Mouse (Mus musculus) midbrain, embryonic 10.5 days (tissue): ENCODE measurements at regions not wholly inside any gene's neighbourhood (a gene's known extent, or its start where the extent isn't known, plus 50 kb on each side); places are given as distances from the start of the nearest gene placed in this dataset.

ENCODE experiments used
- DNase-seq: peaks from one replicate; pipeline ENCODE4 v3.0.0-alpha.2; 2017; ENCODE audit warnings: low spot score
- H3K27ac ChIP-seq: fragments of 300-500 bp; sonication (generic); replicated peaks from 2 replicates; pipeline ENCODE4 v1.5.1; 2016; ENCODE audit warnings: mild to moderate bottlenecking
- H3K27me3 ChIP-seq: fragments of 300-500 bp; sonication (generic); 2 replicates; pipeline ENCODE4 v1.6.1; 2016; ENCODE audit warnings: low read depth, mild to moderate bottlenecking; ENCODE audit not compliant: poor library complexity, severe bottlenecking
- H3K36me3 ChIP-seq: fragments of 300-500 bp; sonication (generic); 2 replicates; pipeline ENCODE4 v1.6.1; 2016; ENCODE audit warnings: mild to moderate bottlenecking, moderate library complexity
- H3K4me1 ChIP-seq: fragments of 300-500 bp; sonication (generic); 2 replicates; pipeline ENCODE4 v1.6.1; 2016
- H3K4me3 ChIP-seq: fragments of 300-500 bp; sonication (generic); 2 replicates; pipeline ENCODE4 v1.5.1; 2016; ENCODE audit warnings: mild to moderate bottlenecking, moderate library complexity
- H3K9me3 ChIP-seq: fragments of 300-500 bp; sonication (generic); replicated peaks from 2 replicates; pipeline ENCODE4 v1.6.1; 2016; ENCODE audit warnings: mild to moderate bottlenecking
- WGBS: fragments of 180-500 bp; shearing (Covaris S2); methylation state at CpG from one replicate; pipeline ENCODE4 v1.1.7; 2016; 5-methylcytosine and 5-hydroxymethylcytosine counted together

DNA sequence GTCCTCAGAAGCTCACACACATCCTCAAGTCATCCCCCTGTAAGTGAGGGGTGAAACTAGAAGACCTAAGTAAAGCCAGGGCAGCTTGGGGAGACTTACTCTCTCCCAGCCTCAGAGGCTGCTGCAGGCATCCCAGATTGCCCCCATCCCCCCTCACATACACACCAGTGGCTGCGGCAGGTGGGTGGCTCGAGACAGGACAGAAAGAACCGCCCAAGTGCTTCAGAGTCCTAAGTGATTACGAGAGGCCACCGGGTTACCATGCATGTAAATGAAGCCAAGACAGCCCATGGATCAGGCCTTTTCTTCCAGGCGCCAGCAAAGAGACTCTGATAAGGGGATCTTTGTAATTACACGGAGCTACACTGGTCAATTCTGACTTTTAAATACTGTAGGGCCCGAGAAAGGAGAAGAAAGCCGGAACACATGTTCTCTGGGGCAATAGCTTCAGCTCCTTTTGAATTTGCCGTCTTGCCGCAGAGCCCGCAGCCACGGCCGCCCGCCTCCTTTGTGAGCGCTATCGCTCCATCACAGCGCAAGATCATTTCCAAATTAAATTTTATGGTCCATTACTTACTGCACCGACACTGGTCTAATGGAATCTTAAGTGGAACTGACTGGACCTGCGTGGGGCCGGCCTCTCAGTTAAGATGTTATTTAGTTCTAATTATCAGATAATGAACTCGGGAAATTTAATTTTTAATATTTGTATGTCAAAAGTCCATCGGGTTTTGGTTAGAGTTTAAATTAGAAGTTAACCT, 68.1 kb upstream of the Nkx1-1 start:
- no peaks in the 10 kb centered on the region for H3K9me3 ChIP-seq
- no peaks in the 10 kb centered on the region for H3K36me3 ChIP-seq
- WGBS = 59% methylated on average over 23 of the region's 23 CpGs
- peaks cover 44% of the 10 kb centered on the region for H3K4me1 ChIP-seq
- H3K27me3 ChIP-seq = peaks cover 22% of the 10 kb centered on the region
- H3K27ac ChIP-seq = peak overlapping the region; percentile 67
- DNase-seq = no peak
- H3K4me3 ChIP-seq = no peak overlapping the region; the same call in 1 of the 2 replicates

DNA sequence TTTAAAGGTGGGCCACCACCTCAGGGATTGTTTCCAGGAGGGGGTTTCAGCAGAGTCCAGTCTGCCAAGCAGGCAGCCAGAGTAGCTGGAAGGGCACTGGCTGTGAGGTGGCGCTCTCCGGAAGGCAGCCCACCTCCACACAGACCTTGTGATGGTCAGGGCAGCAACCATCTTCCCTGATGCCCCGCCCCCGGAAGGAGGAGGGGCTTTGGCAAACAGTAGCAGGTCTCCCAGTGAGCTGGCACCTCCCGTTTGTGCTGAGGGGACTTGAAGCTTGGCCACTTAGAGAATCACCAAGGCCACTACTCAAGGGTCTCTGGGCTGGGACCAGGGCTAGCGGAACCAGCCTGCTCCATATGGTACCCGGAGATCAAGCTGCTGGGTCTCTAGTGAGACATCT, 67.4 kb upstream of the Nkx1-1 start:
- no peaks in the 10 kb centered on the region for H3K9me3 ChIP-seq
- peak overlapping the region; percentile 67 for H3K27ac ChIP-seq
- H3K4me3 ChIP-seq = no peak overlapping the region; the same call in 1 of the 2 replicates
- no peak for DNase-seq
- WGBS = 48% methylated on average over 7 of the region's 7 CpGs
- H3K27me3 ChIP-seq = peaks cover 22% of the 10 kb centered on the region
- H3K4me1 ChIP-seq = peaks cover 42% of the 10 kb centered on the region
- H3K36me3 ChIP-seq = no peaks in the 10 kb centered on the region

DNA sequence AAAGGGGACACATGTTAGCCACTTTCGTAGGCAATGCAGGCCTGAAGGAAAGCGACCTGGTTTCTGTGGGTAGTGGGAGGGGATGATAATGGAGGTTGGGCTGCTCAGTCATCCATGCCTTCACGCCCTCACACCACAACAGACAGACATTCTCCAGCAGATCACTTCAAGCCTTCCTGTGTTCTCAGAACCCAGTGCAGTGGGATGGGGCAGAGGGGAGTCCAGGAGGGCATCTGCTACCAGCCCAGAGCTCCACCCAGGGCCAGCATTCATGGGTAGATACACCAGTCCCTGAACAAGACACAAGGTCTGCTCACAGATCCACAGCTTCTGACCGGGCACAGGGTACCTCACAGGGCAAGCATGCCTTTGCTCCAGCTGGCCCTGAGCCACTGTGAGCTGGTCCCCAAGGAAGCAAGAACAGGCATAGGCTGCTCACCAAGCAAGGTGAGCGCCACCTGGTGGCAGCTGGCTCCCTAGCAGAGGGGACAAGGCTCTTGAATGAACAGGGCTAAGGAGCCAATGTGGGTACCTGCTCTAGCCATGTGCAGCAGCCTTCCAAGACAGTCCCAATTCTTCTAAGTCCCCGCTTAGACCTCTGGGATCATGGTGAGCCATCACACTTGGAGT, 62.2 kb upstream of the Nkx1-1 start:
- no peaks in the 10 kb centered on the region for H3K9me3 ChIP-seq
- H3K4me1 ChIP-seq = peaks cover 31% of the 10 kb centered on the region
- DNase-seq = peak; percentile 87
- H3K4me3 ChIP-seq = no peak overlapping the region
- 20% methylated on average over 6 of the region's 6 CpGs for WGBS
- no peaks in the 10 kb centered on the region for H3K36me3 ChIP-seq
- H3K27me3 ChIP-seq = peaks cover 28% of the 10 kb centered on the region
- 0 out of 2 replicates have a peak overlapping the region, but pooled peaks have one; percentile 33 for H3K27ac ChIP-seq

DNA sequence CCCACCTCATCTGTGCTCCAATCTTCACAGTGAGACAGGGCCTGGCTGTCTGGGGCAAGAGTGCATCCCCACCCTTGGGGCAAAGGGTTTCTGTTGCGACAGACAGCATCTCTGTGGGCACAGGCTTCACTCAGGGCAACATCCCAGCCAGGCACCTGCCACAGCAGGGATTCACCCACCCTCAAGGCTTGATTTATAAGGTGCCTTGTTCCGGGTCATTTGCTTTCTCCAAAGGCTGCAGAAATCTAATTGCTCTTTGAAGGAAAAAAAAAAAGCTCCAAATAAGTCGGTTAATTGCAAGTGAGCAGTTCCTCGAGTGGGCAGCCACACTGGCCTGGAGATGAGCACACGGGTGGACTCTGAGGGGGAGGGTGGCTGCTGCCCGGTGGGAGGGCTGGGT, 61.5 kb upstream of the Nkx1-1 start:
- H3K4me1 ChIP-seq = peaks cover 30% of the 10 kb centered on the region
- H3K27ac ChIP-seq = no peak overlapping the region
- no peak for DNase-seq
- WGBS = 45% methylated on average over 6 of the region's 6 CpGs
- H3K36me3 ChIP-seq = no peaks in the 10 kb centered on the region
- no peak overlapping the region for H3K4me3 ChIP-seq
- H3K27me3 ChIP-seq = peaks cover 33% of the 10 kb centered on the region
- no peaks in the 10 kb centered on the region for H3K9me3 ChIP-seq

DNA sequence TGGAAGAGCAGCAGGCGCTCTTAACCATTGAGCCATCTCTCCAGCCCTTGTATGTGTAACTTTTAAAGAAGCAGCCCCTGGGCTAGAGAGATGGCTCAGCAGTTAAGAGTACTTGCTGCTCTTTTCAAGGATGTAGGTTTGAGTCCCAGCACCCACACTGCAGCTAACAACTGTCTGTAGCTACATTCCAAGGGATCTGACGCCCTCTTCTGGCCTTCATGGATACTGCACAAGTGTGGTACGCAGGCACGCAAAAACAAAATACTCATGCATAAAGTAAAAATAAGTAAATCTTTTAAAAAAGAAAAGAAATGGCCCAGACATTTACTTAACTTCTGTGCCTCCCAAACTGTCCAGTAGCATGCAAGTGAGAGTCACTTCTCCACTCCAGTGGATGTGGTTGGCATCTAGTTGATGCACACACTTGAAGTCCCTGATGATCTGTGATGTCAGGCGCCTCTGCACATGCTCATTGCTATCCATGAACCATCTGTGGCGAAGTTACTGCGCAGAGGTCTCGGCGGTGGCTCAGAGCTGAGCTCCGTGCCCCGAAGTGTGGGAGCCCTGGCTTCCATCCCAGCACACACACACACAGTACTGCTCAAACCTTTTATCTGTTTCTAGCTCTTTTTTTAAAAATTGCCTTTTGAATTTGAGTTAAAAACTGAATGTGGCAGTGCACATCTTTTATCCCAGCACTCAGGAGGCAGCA, 59.0 kb upstream of the Nkx1-1 start:
- Histone ChIP-seq H3K36me3 (no peaks in the 10 kb centered on the region), H3K9me3 (no peaks in the 10 kb centered on the region), H3K27me3 (peaks cover 41% of the 10 kb centered on the region), H3K27ac (no peak overlapping the region), H3K4me3 (no peak overlapping the region), H3K4me1 (peaks cover 52% of the 10 kb centered on the region)
- DNase-seq = no peak
- 91% methylated on average over 11 of the region's 11 CpGs for WGBS

DNA sequence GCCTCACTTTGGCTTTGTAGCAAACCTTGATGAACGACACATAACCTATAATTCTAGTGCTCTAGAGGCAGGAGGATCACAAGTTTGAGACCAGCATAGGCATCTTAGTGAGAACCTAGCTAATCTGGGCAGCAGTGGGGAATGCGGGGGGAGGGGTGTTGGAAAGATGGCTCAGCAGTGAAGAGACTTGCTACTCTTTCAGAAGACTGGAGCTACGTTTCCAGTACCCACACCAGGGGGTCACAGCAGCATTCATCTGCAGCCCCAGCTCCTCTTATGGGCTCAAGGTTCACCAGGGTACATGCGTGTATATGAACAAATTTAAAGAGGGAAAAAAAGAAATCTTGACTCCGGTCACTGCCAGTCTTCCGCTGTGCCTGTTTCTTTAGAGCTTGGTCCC, 55.5 kb upstream of the Nkx1-1 start:
- H3K36me3 ChIP-seq = no peaks in the 10 kb centered on the region
- DNase-seq = no peak
- peaks cover 48% of the 10 kb centered on the region for H3K4me1 ChIP-seq
- H3K4me3 ChIP-seq = no peak overlapping the region
- H3K9me3 ChIP-seq = no peaks in the 10 kb centered on the region
- WGBS = 69% methylated on average over 6 of the region's 6 CpGs
- H3K27ac ChIP-seq = no peak overlapping the region
- H3K27me3 ChIP-seq = peaks cover 51% of the 10 kb centered on the region

DNA sequence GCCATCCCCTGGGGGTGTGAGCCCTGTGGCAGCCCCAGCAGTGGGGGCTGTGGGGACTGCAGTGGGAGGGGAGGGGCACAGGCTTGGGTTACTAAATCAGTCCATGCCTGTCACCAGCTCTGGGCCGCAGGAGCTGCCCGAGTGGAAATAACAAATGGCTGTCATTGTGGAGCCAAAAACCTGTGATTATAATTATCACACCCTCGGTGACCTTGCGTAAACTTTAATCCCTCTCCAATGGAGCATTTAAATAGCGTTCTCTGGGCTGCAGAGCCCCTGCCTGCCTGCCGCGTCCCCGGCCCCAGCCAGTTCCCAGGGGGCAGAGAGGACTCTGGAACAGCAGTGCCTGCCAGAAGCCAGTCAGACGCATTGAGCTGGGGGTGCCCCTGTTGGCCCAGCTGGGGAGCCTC, 54.4 kb upstream of the Nkx1-1 start:
- H3K4me3 ChIP-seq = peak overlapping the region; percentile 20; the same call in 1 of the 2 replicates
- H3K27ac ChIP-seq = peak overlapping the region; percentile 64
- no peaks in the 10 kb centered on the region for H3K36me3 ChIP-seq
- 8% methylated on average over 9 of the region's 9 CpGs for WGBS
- DNase-seq = peak; percentile 27
- H3K9me3 ChIP-seq = no peaks in the 10 kb centered on the region
- peaks cover 48% of the 10 kb centered on the region for H3K4me1 ChIP-seq
- peaks cover 49% of the 10 kb centered on the region for H3K27me3 ChIP-seq

DNA sequence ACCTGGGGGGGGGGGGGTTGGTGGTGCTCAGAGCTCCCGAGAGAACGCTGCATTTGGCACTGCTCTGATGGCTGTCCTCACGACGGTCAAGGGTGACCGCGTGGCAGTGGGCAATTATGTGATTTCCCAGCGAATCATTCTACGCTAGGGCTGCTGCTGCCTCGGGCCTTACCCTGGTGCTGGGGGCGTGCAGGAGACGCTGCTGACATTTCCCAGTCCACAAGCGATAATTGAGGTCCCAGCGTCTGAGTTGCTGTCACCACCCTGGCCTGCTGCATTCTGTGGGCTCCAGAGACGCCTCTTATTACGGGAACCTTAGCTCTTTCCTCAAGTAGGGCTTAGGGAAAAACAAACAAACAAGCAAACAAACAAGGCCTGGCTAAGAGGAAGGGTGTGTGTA, 52.0 kb upstream of the Nkx1-1 start:
- no peak overlapping the region for H3K27ac ChIP-seq
- no peak overlapping the region for H3K4me3 ChIP-seq
- peaks cover 39% of the 10 kb centered on the region for H3K27me3 ChIP-seq
- H3K4me1 ChIP-seq = peaks cover 48% of the 10 kb centered on the region
- no peak for DNase-seq
- WGBS = 77% methylated on average over 15 of the region's 15 CpGs
- no peaks in the 10 kb centered on the region for H3K9me3 ChIP-seq
- H3K36me3 ChIP-seq = no peaks in the 10 kb centered on the region
